Mouse (Mus musculus): ENCODE results near the gene Espl1. TPM values are rescaled to one million over a fixed set of nuclear protein-coding genes. Genes with fewer than 3 reads are reported as not detected.

The Espl1 gene
- polyA plus RNA-seq, 1 experiment from 2014 or later: 5.6 TPM

DNA sequence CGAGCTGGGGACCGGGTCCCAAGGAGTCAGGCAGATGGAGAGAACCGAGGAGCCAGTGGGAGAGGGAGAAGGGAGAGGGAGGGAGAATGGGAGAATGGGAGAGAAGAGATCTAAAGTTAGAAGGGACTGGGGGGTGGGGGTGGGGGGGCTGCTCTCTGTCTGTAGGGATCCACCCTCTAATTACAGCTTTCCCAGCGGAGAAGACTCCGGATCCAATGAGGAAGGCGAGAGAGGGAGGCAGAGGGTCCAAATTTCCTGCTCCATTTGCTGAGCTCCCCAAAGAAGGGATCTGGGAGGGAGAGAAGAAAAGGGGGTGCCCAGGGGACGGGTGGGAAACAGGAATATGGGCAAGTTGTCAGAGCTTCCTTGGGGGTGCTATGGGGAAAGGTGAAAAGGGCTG is 70.2 kb downstream of the Espl1 start:
- Histone ChIP-seq H3K4me1 (replicated peaks) (peaks cover 33% of the 10 kb centered on the region), H3K4me2 (peak overlapping the region; percentile 53), H3K9me3 (no peaks in the 10 kb centered on the region), H3K27me3 (peaks cover 35% of the 10 kb centered on the region), H3K9ac (peak overlapping the region; percentile 63), H3K27ac (replicated peaks) (no peak overlapping the region), H3K4me3 (peak overlapping the region; percentile 23), H3K36me3 (no peaks in the 10 kb centered on the region)
- WGBS: 5% methylated on average over 7 of the region's 7 CpGs
- 0 out of 2 replicates have a peak, but pooled peaks have one; percentile 10 for ATAC-seq (ENCODE audit: low read depth)

- Histone ChIP-seq H3K36me3 (no peaks in the 10 kb centered on the region), H3K27me3 (peaks cover 35% of the 10 kb centered on the region), H3K4me1 (replicated peaks) (peaks cover 33% of the 10 kb centered on the region), H3K4me2 (peak within 1 kb of the TSS; percentile 53), H3K27ac (replicated peaks) (no peak within 1 kb of the TSS), H3K9ac (peak within 1 kb of the TSS; percentile 63), H3K9me3 (no peaks in the 10 kb centered on the region), H3K4me3 (peak within 1 kb of the TSS; percentile 23)
- 6% methylated on average over 15 of the region's 15 CpGs for WGBS
- peak; percentile 64; the same call in 1 of the 2 replicates for ATAC-seq (ENCODE audit: low read depth)
Measured at GRCm38 (mm10) chr15:102366733-102367344, 70.8 kb downstream of the Espl1 start, which contains the start of gene Sp7. Sp7 (minus strand) TSS chr15:102367182.

DNA sequence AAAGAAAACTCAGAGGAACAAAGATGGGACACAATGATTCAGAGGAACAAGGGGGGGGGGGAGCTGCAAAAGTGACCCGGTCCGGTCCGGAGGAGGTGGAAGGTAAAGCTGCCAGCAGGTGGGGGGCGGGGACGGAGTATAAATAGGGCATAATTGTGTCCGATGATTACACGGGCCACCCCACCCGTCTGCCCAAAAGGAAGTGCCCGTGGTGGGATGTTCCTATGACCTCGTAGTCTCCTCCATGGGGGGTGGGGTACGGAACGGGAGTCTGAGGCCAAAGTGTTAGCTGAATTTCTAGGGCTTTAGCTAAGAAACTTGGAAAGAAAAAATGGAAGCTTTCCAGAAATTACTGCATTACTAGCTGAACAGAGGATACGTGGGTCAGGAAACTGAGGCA is 73.9 kb downstream of the Espl1 start:
- WGBS: 9% methylated on average over 13 of the region's 13 CpGs
- H3K27ac ChIP-seq (replicated peaks): no peak overlapping the region
- H3K9ac ChIP-seq: no peak overlapping the region
- H3K4me1 ChIP-seq (replicated peaks): peaks cover 30% of the 10 kb centered on the region
- H3K9me3 ChIP-seq: no peaks in the 10 kb centered on the region
- H3K27me3 ChIP-seq: peaks cover 19% of the 10 kb centered on the region
- ATAC-seq (ENCODE audit: low read depth): no peak
- no peak overlapping the region for H3K4me2 ChIP-seq
- no peaks in the 10 kb centered on the region for H3K36me3 ChIP-seq
- no peak overlapping the region for H3K4me3 ChIP-seq

DNA sequence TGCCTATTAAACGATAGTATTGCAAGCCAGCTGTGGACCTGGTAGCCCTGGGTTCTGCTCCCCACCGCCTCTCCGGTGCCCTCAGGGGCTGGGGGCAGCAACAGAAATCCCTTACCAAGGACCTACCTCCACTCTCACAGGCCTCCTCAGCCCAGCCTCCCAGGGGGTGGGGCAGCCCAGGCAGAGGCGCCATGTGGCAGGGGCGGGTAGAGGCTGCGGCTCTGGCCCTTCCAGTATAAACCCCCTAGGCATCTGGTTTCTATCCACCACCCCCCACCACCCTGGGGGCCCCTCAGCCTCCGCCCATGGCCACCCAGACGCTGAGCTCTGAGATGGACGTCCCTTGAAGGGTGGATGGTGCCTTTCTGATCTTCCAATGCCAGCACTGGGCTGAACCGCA is 74.7 kb downstream of the Espl1 start:
- H3K4me3 ChIP-seq: no peak overlapping the region
- no peaks in the 10 kb centered on the region for H3K9me3 ChIP-seq
- ATAC-seq (ENCODE audit: low read depth): no peak
- 0 out of 2 replicates have a peak overlapping the region, but pooled peaks have one; percentile 31 for H3K9ac ChIP-seq
- no peak overlapping the region for H3K27ac ChIP-seq (replicated peaks)
- H3K27me3 ChIP-seq: peaks cover 19% of the 10 kb centered on the region
- H3K4me1 ChIP-seq (replicated peaks): peaks cover 30% of the 10 kb centered on the region
- H3K4me2 ChIP-seq: no peak overlapping the region
- no peaks in the 10 kb centered on the region for H3K36me3 ChIP-seq
- 12% methylated on average over 10 of the region's 10 CpGs for WGBS

Other genes starting within 250 kb of the Espl1 start
- 81.2 and 90.3 TPM in 2 replicates for gene Eif4b, start 222.5 kb upstream of the Espl1 start, polyA plus RNA-seq (2015; fragmentation: Nextera tagmentation; extraction: Ambion mirVana)
- gene Tns2, start 195.9 kb upstream of the Espl1 start, polyA plus RNA-seq (2015; fragmentation: Nextera tagmentation; extraction: Ambion mirVana): 10.5 and 15.9 TPM in 2 replicates
- gene Spryd3, start 160.0 kb upstream of the Espl1 start, polyA plus RNA-seq (2015; fragmentation: Nextera tagmentation; extraction: Ambion mirVana): 54.1 and 55.9 TPM in 2 replicates
- 0.36 and 1.2 TPM in 2 replicates for gene Igfbp6, start 151.9 kb upstream of the Espl1 start, polyA plus RNA-seq (2015; fragmentation: Nextera tagmentation; extraction: Ambion mirVana)
- 0.11 TPM in 1 of 2 replicates, not detected in the other for gene Soat2, start 145.7 kb upstream of the Espl1 start, polyA plus RNA-seq (2015; fragmentation: Nextera tagmentation; extraction: Ambion mirVana)
- gene Zfp740, start 93.0 kb upstream of the Espl1 start, polyA plus RNA-seq (2015; fragmentation: Nextera tagmentation; extraction: Ambion mirVana): 64.8 and 67.9 TPM in 2 replicates
- gene Csad, start 91.5 kb upstream of the Espl1 start, polyA plus RNA-seq (2015; fragmentation: Nextera tagmentation; extraction: Ambion mirVana): 35.9 and 38.8 TPM in 2 replicates
- gene Itgb7, start 64.3 kb upstream of the Espl1 start, polyA plus RNA-seq (2015; fragmentation: Nextera tagmentation; extraction: Ambion mirVana): 0.30 and 1.7 TPM in 2 replicates
- 8.5 and 12.5 TPM in 2 replicates for gene Rarg, start 38.7 kb upstream of the Espl1 start, polyA plus RNA-seq (2015; fragmentation: Nextera tagmentation; extraction: Ambion mirVana)
- gene Gm9918, start 25.7 kb upstream of the Espl1 start, polyA plus RNA-seq (2015; fragmentation: Nextera tagmentation; extraction: Ambion mirVana): 0.14 TPM in 1 of 2 replicates, not detected in the other
- gene Mfsd5, start 16.8 kb upstream of the Espl1 start, polyA plus RNA-seq (2015; fragmentation: Nextera tagmentation; extraction: Ambion mirVana): 52.0 and 54.0 TPM in 2 replicates
- gene Pfdn5, start 29.9 kb downstream of the Espl1 start, polyA plus RNA-seq (2015; fragmentation: Nextera tagmentation; extraction: Ambion mirVana): 438 and 480 TPM in 2 replicates
- 74.0 and 82.6 TPM in 2 replicates for gene Myg1, start 35.4 kb downstream of the Espl1 start, polyA plus RNA-seq (2015; fragmentation: Nextera tagmentation; extraction: Ambion mirVana)
- gene Aaas, start 54.5 kb downstream of the Espl1 start, polyA plus RNA-seq (2015; fragmentation: Nextera tagmentation; extraction: Ambion mirVana): 31.3 and 36.8 TPM in 2 replicates
- gene Sp7, start 70.9 kb downstream of the Espl1 start, polyA plus RNA-seq (2015; fragmentation: Nextera tagmentation; extraction: Ambion mirVana): 0.47 and 0.69 TPM in 2 replicates
- gene Sp1, start 109.9 kb downstream of the Espl1 start, polyA plus RNA-seq (2015; fragmentation: Nextera tagmentation; extraction: Ambion mirVana): 4.3 and 6.0 TPM in 2 replicates
- gene Amhr2, start 149.1 kb downstream of the Espl1 start, polyA plus RNA-seq (2015; fragmentation: Nextera tagmentation; extraction: Ambion mirVana): 0.13 and 0.76 TPM in 2 replicates
- gene Prr13, start 162.8 kb downstream of the Espl1 start, polyA plus RNA-seq (2015; fragmentation: Nextera tagmentation; extraction: Ambion mirVana): 88.7 and 100.0 TPM in 2 replicates
- 137 and 142 TPM in 2 replicates for gene Pcbp2, start 174.3 kb downstream of the Espl1 start, polyA plus RNA-seq (2015; fragmentation: Nextera tagmentation; extraction: Ambion mirVana)
- 8.7 and 16.2 TPM in 2 replicates for gene Gm10337, start 207.5 kb downstream of the Espl1 start, polyA plus RNA-seq (2015; fragmentation: Nextera tagmentation; extraction: Ambion mirVana)
- gene Map3k12, start 220.8 kb downstream of the Espl1 start, polyA plus RNA-seq (2015; fragmentation: Nextera tagmentation; extraction: Ambion mirVana): 45.8 and 50.6 TPM in 2 replicates
- gene Tarbp2, start 221.9 kb downstream of the Espl1 start, polyA plus RNA-seq (2015; fragmentation: Nextera tagmentation; extraction: Ambion mirVana): 82.6 and 88.0 TPM in 2 replicates
- 7.3 and 13.3 TPM in 2 replicates for gene Npff, start 228.7 kb downstream of the Espl1 start, polyA plus RNA-seq (2015; fragmentation: Nextera tagmentation; extraction: Ambion mirVana)

All from neural tube, embryonic 13.5 days (tissue).